Mouse (Mus musculus) liver, embryonic 13.5 days (tissue): ENCODE results near the gene Lhb. TPM values are rescaled to one million over a fixed set of nuclear protein-coding genes. Genes with fewer than 3 reads are reported as not detected.
"Not testable (repeated sequence)": the region's sequence is repeated elsewhere in the genome, so short reads cannot be mapped to it uniquely, and the experiment has no call there.

ENCODE experiments used
- ATAC-seq: fragments of 200-750 bp; cut with Nextera tagmentation; 2 replicates; pipeline ENCODE4 v1.8.0; 2017; ENCODE audit warnings: low read depth, mild to moderate bottlenecking, moderate number of reproducible peaks, moderate library complexity
- DNase-seq: peaks from one replicate; pipeline ENCODE4 v3.0.0; 2022
- H3K27ac ChIP-seq: fragments of 300-500 bp; sonication (generic); 2 replicates; pipeline ENCODE4 v1.5.1; 2015; ENCODE audit warnings: moderate library complexity, mild to moderate bottlenecking, inconsistent platforms
- H3K27me3 ChIP-seq: fragments of 300-500 bp; sonication (generic); 2 replicates; pipeline ENCODE4 v1.6.1; 2015; ENCODE audit warnings: mild to moderate bottlenecking, inconsistent platforms
- H3K36me3 ChIP-seq: fragments of 300-500 bp; sonication (generic); 2 replicates; pipeline ENCODE4 v1.6.1; 2015; ENCODE audit warnings: mild to moderate bottlenecking, inconsistent platforms
- H3K4me1 ChIP-seq: fragments of 300-500 bp; sonication (generic); replicated peaks from 2 replicates; pipeline ENCODE4 v1.6.1; 2015; ENCODE audit warnings: inconsistent platforms
- H3K4me2 ChIP-seq: fragments of 300-500 bp; sonication (generic); 2 replicates; pipeline ENCODE4 v1.6.1; 2015; ENCODE audit warnings: inconsistent platforms, mild to moderate bottlenecking, moderate library complexity
- H3K4me3 ChIP-seq: fragments of 300-500 bp; sonication (generic); replicated peaks from 2 replicates; pipeline ENCODE4 v1.5.1; 2015; ENCODE audit warnings: mild to moderate bottlenecking, inconsistent platforms
- H3K9ac ChIP-seq: fragments of 300-500 bp; sonication (generic); 2 replicates; pipeline ENCODE4 v1.6.1; 2015; ENCODE audit warnings: mild to moderate bottlenecking, inconsistent platforms
- H3K9me3 ChIP-seq: fragments of 300-500 bp; sonication (generic); replicated peaks from 2 replicates; pipeline ENCODE4 v1.6.1; 2016; ENCODE audit warnings: inconsistent platforms
- WGBS: fragments of 180-500 bp; shearing (Covaris S2); methylation state at CpG from one replicate; pipeline ENCODE4 v1.1.7; 2015; ENCODE audit not compliant: insufficient replicate concordance; 5-methylcytosine and 5-hydroxymethylcytosine counted together
- polyA plus RNA-seq: library from polyadenylated mRNA; unstranded; fragments of >200 nt; fragmentation: Nextera tagmentation; extraction: Ambion mirVana; gene quantifications from 2 replicates; pipeline ENCODE4 v1.2.1, GENCODE M21; 2015

Lhb gene
- not detected in 2 replicates for polyA plus RNA-seq

DNA sequence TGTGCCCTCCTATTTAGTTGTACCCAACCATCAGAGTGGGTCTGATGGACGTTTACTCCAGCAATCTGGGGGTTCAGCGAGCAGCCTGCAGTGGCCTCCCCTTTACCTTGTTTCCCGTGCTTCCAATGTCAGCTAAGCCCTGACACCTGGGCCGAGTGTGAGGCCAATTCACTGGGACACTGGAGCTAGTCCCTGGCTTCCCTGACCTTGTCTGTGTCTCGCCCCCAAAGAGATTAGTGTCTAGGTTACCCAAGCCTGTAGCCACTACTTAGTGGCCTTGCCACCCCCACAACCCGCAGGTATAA is at the start of gene Lhb:
Gene Lhb (plus strand): TSS at position 206 of the 305 bp plus-strand sequence.
- H3K9me3 ChIP-seq, result no peaks in the 10 kb centered on the region
- peaks cover 58% of the 10 kb centered on the region for H3K27me3 ChIP-seq
- H3K4me3 ChIP-seq, result no peak within 1 kb of the TSS
- 61% methylated on average over 6 of the region's 6 CpGs for WGBS
- H3K27ac ChIP-seq, result no peak within 1 kb of the TSS
- H3K4me1 ChIP-seq, result peaks cover 4% of the 10 kb centered on the region
- H3K4me2 ChIP-seq, result no peak within 1 kb of the TSS
- ATAC-seq (no peak), DNase-seq (no peak)
- H3K9ac ChIP-seq, result no peak within 1 kb of the TSS
- peaks cover 52% of the 10 kb centered on the region for H3K36me3 ChIP-seq

GRCm38 (mm10) chr7:45372371-45372770 is 48.2 kb upstream of the Lhb start:
- Histone ChIP-seq H3K36me3 (peaks cover 51% of the 10 kb centered on the region), H3K27ac (no peak overlapping the region), H3K27me3 (peaks cover 30% of the 10 kb centered on the region), H3K4me2 (no peak overlapping the region), H3K9ac (no peak overlapping the region), H3K9me3 (no peaks in the 10 kb centered on the region), H3K4me3 (no peak overlapping the region), H3K4me1 (peaks cover 33% of the 10 kb centered on the region)
- DNase-seq (no peak), ATAC-seq (no peak)
- WGBS, result 80% methylated on average over 5 of the region's 5 CpGs

- Histone ChIP-seq H3K9me3 (no peaks in the 10 kb centered on the region), H3K9ac (no peak overlapping the region), H3K4me2 (no peak overlapping the region), H3K27me3 (peaks cover 9% of the 10 kb centered on the region), H3K4me3 (no peak overlapping the region), H3K36me3 (peaks cover 74% of the 10 kb centered on the region), H3K4me1 (peaks cover 16% of the 10 kb centered on the region), H3K27ac (no peak overlapping the region)
- ATAC-seq (no peak), DNase-seq (no peak)
- 80% methylated on average over 8 of the region's 8 CpGs for WGBS
Observed at GRCm38 (mm10) chr7:45374620-45375019, 46.0 kb upstream of the Lhb start.

- Histone ChIP-seq H3K9me3 (no peaks in the 10 kb centered on the region), H3K27me3 (no peaks in the 10 kb centered on the region), H3K4me3 (no peak overlapping the region), H3K36me3 (peaks cover 88% of the 10 kb centered on the region), H3K9ac (no peak overlapping the region), H3K27ac (no peak overlapping the region), H3K4me1 (0 out of 2 replicates have a peak, but pooled peaks cover 2% of the 10 kb centered on the region), H3K4me2 (no peak overlapping the region)
- no peak for DNase-seq
- ATAC-seq, result no peak
- WGBS, result 87% methylated on average over 1 of the region's 1 CpGs
Observed at GRCm38 (mm10) chr7:45376057-45376456, 44.6 kb upstream of the Lhb start.

DNA sequence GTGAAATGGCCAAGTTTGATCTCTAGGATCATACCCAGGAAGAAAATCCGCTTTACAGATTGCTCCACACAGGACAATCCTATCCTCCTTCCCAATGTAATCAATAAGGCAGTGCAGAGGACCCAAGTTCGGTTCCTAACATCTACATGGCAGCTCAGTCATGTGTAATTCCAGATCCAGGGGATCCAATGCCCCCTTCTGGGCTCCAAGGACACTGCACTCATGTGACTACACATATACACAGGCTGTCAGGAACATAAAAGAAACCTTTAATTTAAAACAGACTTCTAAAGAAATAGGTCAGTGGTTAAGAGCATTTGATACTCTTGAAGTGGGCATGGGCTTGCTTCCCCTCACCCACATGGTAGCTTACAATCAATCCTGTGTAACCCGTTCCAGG is 34.5 kb upstream of the Lhb start:
- no peaks in the 10 kb centered on the region for H3K9me3 ChIP-seq
- DNase-seq (no peak), ATAC-seq (no peak)
- no peak overlapping the region for H3K4me3 ChIP-seq
- H3K36me3 ChIP-seq, result peaks cover 100% of the 10 kb centered on the region
- 88% methylated on average over 3 of the region's 3 CpGs for WGBS
- H3K27me3 ChIP-seq, result no peaks in the 10 kb centered on the region
- H3K27ac ChIP-seq, result no peak overlapping the region
- H3K4me1 ChIP-seq, result no peaks in the 10 kb centered on the region
- H3K4me2 ChIP-seq, result no peak overlapping the region
- H3K9ac ChIP-seq, result no peak overlapping the region

DNA sequence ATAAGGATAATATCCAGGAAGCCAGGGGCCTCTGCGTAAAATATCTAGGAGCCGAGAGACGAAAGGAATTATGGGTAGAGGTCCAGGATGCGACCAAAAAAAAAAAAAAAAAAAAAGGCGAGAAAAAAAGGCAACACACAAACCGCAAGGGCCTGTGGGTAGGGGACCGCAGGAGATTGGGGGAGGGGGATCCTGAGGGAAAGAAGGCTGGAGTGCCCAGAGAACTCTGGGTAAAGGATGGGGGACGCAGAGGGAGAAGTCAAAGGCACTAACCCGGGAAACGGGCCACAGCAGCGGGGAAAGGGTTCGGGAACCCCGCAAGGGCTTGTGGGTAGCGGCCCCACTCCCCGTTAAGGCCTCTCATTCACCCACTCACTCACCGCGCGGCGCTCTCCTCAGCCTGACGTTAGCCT is 25.5 kb upstream of the Lhb start:
- 0% methylated on average over 19 of the region's 20 CpGs for WGBS
- peak overlapping the region; percentile 95 for H3K27ac ChIP-seq
- peak overlapping the region; percentile 92 for H3K9ac ChIP-seq
- peak overlapping the region; percentile 84 for H3K4me3 ChIP-seq
- H3K27me3 ChIP-seq, result no peaks in the 10 kb centered on the region
- H3K9me3 ChIP-seq, result no peaks in the 10 kb centered on the region
- ATAC-seq (peak; percentile 74), DNase-seq (no peak)
- peaks cover 40% of the 10 kb centered on the region for H3K36me3 ChIP-seq
- peaks cover 37% of the 10 kb centered on the region for H3K4me1 ChIP-seq
- H3K4me2 ChIP-seq, result peak overlapping the region; percentile 92

- Histone ChIP-seq H3K4me1 (peaks cover 37% of the 10 kb centered on the region), H3K27me3 (no peaks in the 10 kb centered on the region), H3K9me3 (no peaks in the 10 kb centered on the region), H3K4me2 (peak within 1 kb of the TSS; percentile 92), H3K9ac (peak within 1 kb of the TSS; percentile 92), H3K27ac (peak within 1 kb of the TSS; percentile 95), H3K36me3 (peaks cover 34% of the 10 kb centered on the region), H3K4me3 (peak within 1 kb of the TSS; percentile 84)
- WGBS, result under 1% methylated on average over 60 of the region's 60 CpGs
- DNase-seq (peak; percentile 100), ATAC-seq (peak; percentile 96)
Observed at GRCm38 (mm10) chr7:45395578-45396336, 24.9 kb upstream of the Lhb start, which contains the start of gene Snrnp70. TSS of gene Snrnp70 (minus strand) at chr7:45395742.

DNA sequence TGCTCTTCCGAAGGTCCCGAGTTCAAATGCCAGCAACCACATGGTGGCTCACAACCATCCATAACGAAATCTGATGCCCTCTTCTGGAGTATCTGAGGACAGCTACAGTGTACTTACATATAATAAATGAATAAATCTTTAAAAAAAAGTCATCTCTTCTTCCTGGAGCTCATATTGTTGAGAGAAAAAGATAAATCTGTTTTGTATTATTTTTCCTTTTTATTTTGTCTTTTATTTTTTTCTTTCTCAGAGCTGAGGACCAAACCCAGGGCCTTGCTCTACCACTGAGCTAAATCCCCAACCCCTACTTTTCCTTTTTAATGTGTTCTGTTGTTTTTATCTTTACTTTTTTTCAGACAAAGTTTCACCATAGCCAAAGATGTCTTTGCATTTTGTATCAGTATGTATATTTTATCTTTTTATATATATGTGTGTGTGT is 24.3 kb upstream of the Lhb start:
- ATAC-seq, result peak; percentile 27
- not testable (repeated sequence) for H3K9me3 ChIP-seq

GRCm38 (mm10) chr7:45396787-45397186 is 23.8 kb upstream of the Lhb start:
- ATAC-seq (no peak), DNase-seq (no peak)
- 49% methylated on average over 2 of the region's 2 CpGs for WGBS
- Histone ChIP-seq H3K27me3 (peaks cover 4% of the 10 kb centered on the region; the same call in 1 of the 2 replicates), H3K4me2 (peak overlapping the region; percentile 75; the same call in 1 of the 2 replicates), H3K4me1 (peaks cover 37% of the 10 kb centered on the region), H3K36me3 (peaks cover 25% of the 10 kb centered on the region), H3K9me3 (no peaks in the 10 kb centered on the region), H3K9ac (peak overlapping the region; percentile 40; the same call in 1 of the 2 replicates), H3K27ac (peak overlapping the region; percentile 21; the same call in 1 of the 2 replicates), H3K4me3 (no peak overlapping the region)

More for the DNA sequence above, 24.3 kb upstream of the Lhb start:
- DNase-seq, H3K27me3 ChIP-seq: not testable (repeated sequence)
- 2% methylated on average over 3 of the region's 3 CpGs for WGBS
- peak overlapping the region; percentile 95 for H3K27ac ChIP-seq
- H3K4me2 ChIP-seq, result peak overlapping the region; percentile 75
- H3K9ac ChIP-seq, result peak overlapping the region; percentile 71
- peaks cover 29% of the 10 kb centered on the region for H3K36me3 ChIP-seq
- H3K4me1 ChIP-seq, result peaks cover 37% of the 10 kb centered on the region
- peak overlapping the region; percentile 84 for H3K4me3 ChIP-seq

DNA sequence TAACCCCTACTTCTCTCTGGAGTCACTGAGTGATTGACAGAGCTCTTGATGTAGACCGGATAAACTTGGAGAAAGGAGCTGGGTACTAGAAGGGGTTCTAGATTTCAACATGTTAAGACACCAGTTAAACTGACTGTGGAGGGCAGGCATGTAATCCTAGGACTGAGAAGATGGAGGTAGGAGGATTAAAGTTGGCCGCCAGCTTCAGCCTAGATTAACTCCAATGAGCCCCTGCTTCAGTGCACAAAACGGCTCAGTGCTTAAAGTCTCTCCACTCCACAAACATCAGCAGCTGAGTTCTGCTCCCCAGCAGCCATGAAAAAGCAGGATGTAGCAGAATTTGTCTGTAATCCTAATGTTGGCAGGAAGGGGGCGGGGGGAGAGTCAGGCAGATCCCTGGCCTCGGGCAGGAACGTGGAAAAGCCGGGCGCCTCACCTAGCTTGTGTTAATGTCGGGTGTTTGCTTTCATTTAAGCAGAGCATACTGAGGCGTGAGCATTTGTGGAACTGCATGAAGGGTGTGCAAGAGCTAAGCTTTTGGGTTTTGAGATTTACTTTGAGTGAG is 19.0 kb upstream of the Lhb start:
- no peaks in the 10 kb centered on the region for H3K36me3 ChIP-seq
- H3K9me3 ChIP-seq, result no peaks in the 10 kb centered on the region
- DNase-seq, result no peak
- 59% methylated on average over 10 of the region's 10 CpGs for WGBS
- no peak overlapping the region for H3K9ac ChIP-seq
- H3K4me2 ChIP-seq, result no peak overlapping the region
- H3K4me1 ChIP-seq, result peaks cover 19% of the 10 kb centered on the region
- ATAC-seq, result no peak
- no peak overlapping the region for H3K27ac ChIP-seq
- H3K4me3 ChIP-seq, result no peak overlapping the region
- H3K27me3 ChIP-seq, result peaks cover 28% of the 10 kb centered on the region

GRCm38 (mm10) chr7:45403532-45404261 is 16.9 kb upstream of the Lhb start:
- ATAC-seq, result 0 out of 2 replicates have a peak, but pooled peaks have one; percentile 23
- no peak overlapping the region for H3K4me2 ChIP-seq
- peak; percentile 44 for DNase-seq
- H3K9me3 ChIP-seq, result no peaks in the 10 kb centered on the region
- no peaks in the 10 kb centered on the region for H3K36me3 ChIP-seq
- WGBS, result 39% methylated on average over 6 of the region's 6 CpGs
- H3K9ac ChIP-seq, result no peak overlapping the region
- peaks cover 49% of the 10 kb centered on the region for H3K27me3 ChIP-seq
- no peak overlapping the region for H3K27ac ChIP-seq
- H3K4me3 ChIP-seq, result no peak overlapping the region
- peaks cover 16% of the 10 kb centered on the region for H3K4me1 ChIP-seq
